ENCODE assay signal across 8 mouse cellular contexts in the genomic region with DNA sequence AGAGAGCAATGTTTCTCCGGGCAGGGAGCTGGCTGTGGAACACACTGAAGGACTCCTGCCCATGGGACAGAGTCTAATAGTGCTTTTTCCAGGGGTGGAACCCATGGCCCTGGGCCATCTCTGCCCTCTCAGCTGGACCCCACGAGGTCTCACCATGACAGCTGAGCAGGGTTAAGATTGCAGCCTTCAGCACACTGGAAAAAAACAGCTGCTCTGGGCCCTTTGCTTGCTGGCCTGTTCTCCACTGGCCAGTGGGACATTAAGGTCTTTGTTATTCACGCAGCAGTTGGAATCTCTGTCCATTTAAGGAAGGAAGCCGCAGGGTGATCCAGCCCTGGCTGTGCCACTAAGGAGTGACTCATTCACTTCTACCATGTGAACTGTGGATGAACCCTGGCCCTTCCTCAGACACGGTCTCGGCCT.
A peak's percentile ranks its signal among the peaks of the same experiment; 100 is the strongest.
DNase-seq lines count a peak whose midpoint lies in the region; ATAC-seq and TF ChIP-seq lines count a peak whose summit lies in the region.

No protein-coding gene starts in this region.

- intact Hi-C loops in heart, postnatal 25 days (cut with DNase I), result no loop called here

- no peak overlapping the region for H3K4me3 ChIP-seq in liver, adult 2 months (ENCODE audit: insufficient read depth, low read depth, low read length)
- H3K4me3 ChIP-seq in embryonic facial prominence, embryonic 11.5 days (ENCODE audit: low read depth, low read length), result no peak overlapping the region
- no peak overlapping the region for H3K4me3 ChIP-seq in liver, embryonic 13.5 days (replicated peaks)
- no peak overlapping the region for H3K4me3 ChIP-seq in stomach, postnatal 0 days (ENCODE audit: low read depth, low read length)
- no peak overlapping the region for H3K4me3 ChIP-seq in forebrain, postnatal 0 days (ENCODE audit: low read depth, low read length)

- no peaks in the 10 kb centered on the region for H3K36me3 ChIP-seq in liver, adult 2 months (ENCODE audit: control insufficient read depth, insufficient read depth, low read length)
- no peaks in the 10 kb centered on the region for H3K36me3 ChIP-seq in embryonic facial prominence, embryonic 11.5 days (replicated peaks; ENCODE audit: control insufficient read depth, insufficient read depth, low read depth, low read length)
- no peaks in the 10 kb centered on the region for H3K36me3 ChIP-seq in liver, embryonic 13.5 days
- no peaks in the 10 kb centered on the region for H3K36me3 ChIP-seq in stomach, postnatal 0 days (ENCODE audit: control insufficient read depth, insufficient read depth, low read length)
- H3K36me3 ChIP-seq in forebrain, postnatal 0 days (ENCODE audit: insufficient read depth), result no peaks in the 10 kb centered on the region

- 60% methylated on average over 6 of the region's 6 CpGs for WGBS in liver, adult 2 months
- WGBS in embryonic facial prominence, embryonic 11.5 days, result 31% methylated on average over 6 of the region's 6 CpGs
- 40% methylated on average over 6 of the region's 6 CpGs for WGBS in liver, embryonic 13.5 days (ENCODE audit: insufficient replicate concordance)
- WGBS in stomach, postnatal 0 days, result 14% methylated on average over 6 of the region's 6 CpGs
- WGBS in forebrain, postnatal 0 days, result 53% methylated on average over 6 of the region's 6 CpGs

- 0 out of 2 replicates have a peak, but pooled peaks have one; percentile 68 for ATAC-seq in embryonic facial prominence, embryonic 11.5 days (replicated peaks; ENCODE audit: insufficient number of reproducible peaks, low FRiP score, low TSS enrichment, low read depth)
- ATAC-seq in liver, embryonic 13.5 days (ENCODE audit: low read depth), result 0 out of 2 replicates have a peak, but pooled peaks have one; percentile 33
- peak; percentile 92 for ATAC-seq in stomach, postnatal 0 days (ENCODE audit: low FRiP score, low TSS enrichment)
- no peak for ATAC-seq in forebrain, postnatal 0 days

- H3K4me2 ChIP-seq in embryonic facial prominence, embryonic 11.5 days (ENCODE audit: low read depth, low read length), result no peak overlapping the region
- H3K4me2 ChIP-seq in liver, embryonic 13.5 days, result no peak overlapping the region
- no peak overlapping the region for H3K4me2 ChIP-seq in stomach, postnatal 0 days (replicated peaks; ENCODE audit: low read depth)
- H3K4me2 ChIP-seq in forebrain, postnatal 0 days (ENCODE audit: low read depth), result no peak overlapping the region

- H3K79me2 ChIP-seq in liver, adult 2 months (ENCODE audit: control insufficient read depth, insufficient read depth, low read length), result no peaks in the 10 kb centered on the region

- H3K27ac ChIP-seq in liver, adult 2 months (replicated peaks; ENCODE audit: insufficient read depth, low read depth, low read length), result no peak overlapping the region
- no peak overlapping the region for H3K27ac ChIP-seq in embryonic facial prominence, embryonic 11.5 days (replicated peaks; ENCODE audit: low read depth, low read length)
- no peak overlapping the region for H3K27ac ChIP-seq in liver, embryonic 13.5 days
- H3K27ac ChIP-seq in stomach, postnatal 0 days (replicated peaks), result peak overlapping the region; percentile 80
- no peak overlapping the region for H3K27ac ChIP-seq in forebrain, postnatal 0 days (ENCODE audit: low read depth, low read length)

- H3K9me3 ChIP-seq in embryonic facial prominence, embryonic 11.5 days (replicated peaks; ENCODE audit: control insufficient read depth, low read length), result no peaks in the 10 kb centered on the region
- no peaks in the 10 kb centered on the region for H3K9me3 ChIP-seq in liver, embryonic 13.5 days (replicated peaks)
- H3K9me3 ChIP-seq in stomach, postnatal 0 days (ENCODE audit: control insufficient read depth, low read length), result no peaks in the 10 kb centered on the region
- no peaks in the 10 kb centered on the region for H3K9me3 ChIP-seq in forebrain, postnatal 0 days (ENCODE audit: low read length)

- TF ChIP-seq CTCF in liver, adult 2 months (IDR thresholded peaks at IDR 0.05; ENCODE audit: low read depth, low read length), result no peak
- TF ChIP-seq CTCF in stomach, postnatal 0 days (IDR thresholded peaks at IDR 0.05; ENCODE audit: low read depth), result no peak
- TF ChIP-seq CTCF in forebrain, postnatal 0 days (IDR thresholded peaks at IDR 0.05; ENCODE audit: low read depth), result no peak

- H3K27me3 ChIP-seq in liver, adult 2 months (ENCODE audit: control insufficient read depth, insufficient read depth, low read length), result no peaks in the 10 kb centered on the region
- no peaks in the 10 kb centered on the region for H3K27me3 ChIP-seq in embryonic facial prominence, embryonic 11.5 days (ENCODE audit: control insufficient read depth, insufficient read depth, low read length)
- no peaks in the 10 kb centered on the region for H3K27me3 ChIP-seq in liver, embryonic 13.5 days
- H3K27me3 ChIP-seq in stomach, postnatal 0 days (ENCODE audit: control insufficient read depth, insufficient read depth, low read length), result no peaks in the 10 kb centered on the region
- no peaks in the 10 kb centered on the region for H3K27me3 ChIP-seq in forebrain, postnatal 0 days (ENCODE audit: insufficient read depth, low read length)

- no peak for TF ChIP-seq EP300 in stomach, postnatal 0 days (optimal IDR thresholded peaks at IDR 0.05)

- TF ChIP-seq POLR2A in liver, adult 2 months (IDR thresholded peaks at IDR 0.05; ENCODE audit: extremely low read depth, insufficient read depth, low read length), result no peak

- DNase-seq in liver, adult 2 months (ENCODE audit: extremely low read depth, low read depth, low spot score), result peak; percentile 8
- no peak for DNase-seq in liver
- peak; percentile 23 for DNase-seq in embryonic facial prominence, embryonic 11.5 days (ENCODE audit: low spot score)
- peak; percentile 66 for DNase-seq in heart, postnatal 25 days (ENCODE audit: low spot score)
- DNase-seq in liver, embryonic 13.5 days, result no peak
- DNase-seq in stomach, postnatal 0 days (ENCODE audit: low spot score), result peak; percentile 28
- DNase-seq in frontal cortex, postnatal 25 days (ENCODE audit: low spot score in 2 of 2), result no peak
- DNase-seq in forebrain, postnatal 0 days, result no peak

- H3K4me1 ChIP-seq in liver, adult 2 months (ENCODE audit: control insufficient read depth, insufficient read depth, low read length), result no peaks in the 10 kb centered on the region
- no peaks in the 10 kb centered on the region for H3K4me1 ChIP-seq in embryonic facial prominence, embryonic 11.5 days (ENCODE audit: control insufficient read depth, insufficient read depth, low read length)
- no peaks in the 10 kb centered on the region for H3K4me1 ChIP-seq in liver, embryonic 13.5 days (replicated peaks)
- H3K4me1 ChIP-seq in stomach, postnatal 0 days (replicated peaks; ENCODE audit: control insufficient read depth, insufficient read depth), result no peaks in the 10 kb centered on the region
- no peaks in the 10 kb centered on the region for H3K4me1 ChIP-seq in forebrain, postnatal 0 days (ENCODE audit: insufficient read depth)

- H3K9ac ChIP-seq in liver, adult 2 months (ENCODE audit: low read depth, low read length), result no peak overlapping the region
- H3K9ac ChIP-seq in embryonic facial prominence, embryonic 11.5 days (replicated peaks; ENCODE audit: low read length), result no peak overlapping the region
- H3K9ac ChIP-seq in liver, embryonic 13.5 days, result no peak overlapping the region
- H3K9ac ChIP-seq in stomach, postnatal 0 days (ENCODE audit: low read length), result no peak overlapping the region
- H3K9ac ChIP-seq in forebrain, postnatal 0 days, result no peak overlapping the region

Comparison
In these comparisons a context has a peak if more than half of its experiments do, and no peak if none do; other contexts are left out.
1. DNase-seq: peak in liver, adult 2 months (single experiment), embryonic facial prominence, embryonic 11.5 days (single experiment), heart, postnatal 25 days (single experiment) and stomach, postnatal 0 days (single experiment); none in liver (single experiment), liver, embryonic 13.5 days (single experiment), frontal cortex, postnatal 25 days (0 of 2) and forebrain, postnatal 0 days (single experiment).